Mouse (Mus musculus) embryonic facial prominence, embryonic 12.5 days (tissue): Measurements from ENCODE around the gene Sf1. TPM values are rescaled to one million over a fixed set of nuclear protein-coding genes. Genes with fewer than 3 reads are reported as not detected.
A peak's percentile ranks its signal among the peaks of the same experiment; 100 is the strongest.

Experiments
- ATAC-seq: fragments of 200-750 bp; cut with Nextera tagmentation; 2 replicates; pipeline ENCODE4 v1.8.0; 2017; ENCODE audit not compliant: insufficient number of reproducible peaks, insufficient read depth, low FRiP score, low TSS enrichment
- H3K27ac ChIP-seq: fragments of 300-500 bp; sonication (generic); 2 replicates; pipeline ENCODE4 v1.5.1; 2016; ENCODE audit warnings: mild to moderate bottlenecking
- H3K27me3 ChIP-seq: fragments of 300-500 bp; sonication (generic); 2 replicates; pipeline ENCODE4 v1.6.1; 2016; ENCODE audit warnings: mild to moderate bottlenecking, moderate library complexity
- H3K36me3 ChIP-seq: fragments of 300-500 bp; sonication (generic); 2 replicates; pipeline ENCODE4 v1.6.1; 2016; ENCODE audit warnings: mild to moderate bottlenecking
- H3K4me1 ChIP-seq: fragments of 300-500 bp; sonication (generic); 2 replicates; pipeline ENCODE4 v1.6.1; 2016
- H3K4me2 ChIP-seq: fragments of 300-500 bp; sonication (generic); replicated peaks from 2 replicates; pipeline ENCODE4 v1.6.1; 2016; ENCODE audit warnings: mild to moderate bottlenecking, moderate library complexity
- H3K4me3 ChIP-seq: fragments of 300-500 bp; sonication (generic); 2 replicates; pipeline ENCODE4 v1.5.1; 2016; ENCODE audit warnings: mild to moderate bottlenecking
- H3K9ac ChIP-seq: fragments of 300-500 bp; sonication (generic); 2 replicates; pipeline ENCODE4 v1.6.1; 2016; ENCODE audit warnings: mild to moderate bottlenecking, moderate library complexity
- H3K9me3 ChIP-seq: fragments of 300-500 bp; sonication (generic); 2 replicates; pipeline ENCODE4 v1.6.1; 2016; ENCODE audit warnings: mild to moderate bottlenecking, moderate library complexity
- WGBS: fragments of 180-500 bp; shearing (Covaris S2); methylation state at CpG from one replicate; pipeline ENCODE4 v1.1.7; 2016; 5-methylcytosine and 5-hydroxymethylcytosine counted together
- polyA plus RNA-seq: library from polyadenylated mRNA; unstranded; fragments of >200 nt; fragmentation: Nextera tagmentation; extraction: Ambion mirVana; gene quantifications from 2 replicates; pipeline ENCODE4 v1.2.1, GENCODE M21; 2016

Sf1 gene
- polyA plus RNA-seq, 1 experiment from 2014 or later, result 159 TPM

GRCm38 (mm10) chr19:6361291-6361690 lies 2.2 kb upstream of the Sf1 start:
- Histone ChIP-seq H3K36me3 (peaks cover 9% of the 10 kb centered on the region), H3K4me3 (no peak overlapping the region), H3K27me3 (no peaks in the 10 kb centered on the region), H3K27ac (no peak overlapping the region), H3K9me3 (no peaks in the 10 kb centered on the region), H3K4me2 (no peak overlapping the region), H3K4me1 (peaks cover 18% of the 10 kb centered on the region), H3K9ac (no peak overlapping the region)
- WGBS, result 92% methylated on average over 3 of the region's 3 CpGs
- ATAC-seq, result no peak

GRCm38 (mm10) chr19:6363091-6363410 lies 439 bp upstream of the Sf1 start:
- peak overlapping the region; percentile 92 for H3K4me3 ChIP-seq
- H3K27ac ChIP-seq, result peak overlapping the region; percentile 26; the same call in 1 of the 2 replicates
- peak overlapping the region; percentile 48 for H3K9ac ChIP-seq
- H3K36me3 ChIP-seq, result peaks cover 26% of the 10 kb centered on the region
- H3K4me2 ChIP-seq, result peak overlapping the region; percentile 74
- H3K9me3 ChIP-seq, result no peaks in the 10 kb centered on the region
- no peak for ATAC-seq
- peaks cover 18% of the 10 kb centered on the region for H3K4me1 ChIP-seq
- 2% methylated on average over 11 of the region's 11 CpGs for WGBS
- H3K27me3 ChIP-seq, result no peaks in the 10 kb centered on the region

- H3K4me1 ChIP-seq, result peaks cover 18% of the 10 kb centered on the region
- under 1% methylated on average over 55 of the region's 55 CpGs for WGBS
- H3K9me3 ChIP-seq, result no peaks in the 10 kb centered on the region
- peak overlapping the region; percentile 99 for H3K9ac ChIP-seq
- no peaks in the 10 kb centered on the region for H3K27me3 ChIP-seq
- H3K36me3 ChIP-seq, result peaks cover 38% of the 10 kb centered on the region
- ATAC-seq, result no peak
- H3K4me2 ChIP-seq, result peak overlapping the region; percentile 74
- H3K4me3 ChIP-seq, result peak overlapping the region; percentile 92
- peak overlapping the region; percentile 99 for H3K27ac ChIP-seq
Observed at GRCm38 (mm10) chr19:6364317-6364725, 831 bp downstream of the Sf1 start.

- WGBS, result 4% methylated on average over 2 of the region's 2 CpGs
- peak overlapping the region; percentile 92 for H3K4me3 ChIP-seq
- peaks cover 18% of the 10 kb centered on the region for H3K4me1 ChIP-seq
- no peaks in the 10 kb centered on the region for H3K9me3 ChIP-seq
- H3K27me3 ChIP-seq, result no peaks in the 10 kb centered on the region
- ATAC-seq, result no peak
- peak overlapping the region; percentile 74 for H3K4me2 ChIP-seq
- peaks cover 42% of the 10 kb centered on the region for H3K36me3 ChIP-seq
- H3K9ac ChIP-seq, result peak overlapping the region; percentile 99
- no peak overlapping the region for H3K27ac ChIP-seq
Observed at GRCm38 (mm10) chr19:6364842-6365241, 1.4 kb downstream of the Sf1 start.

GRCm38 (mm10) chr19:6370175-6370574 lies 6.7 kb downstream of the Sf1 start:
- no peak overlapping the region for H3K4me2 ChIP-seq
- H3K9ac ChIP-seq, result no peak overlapping the region
- peaks cover 7% of the 10 kb centered on the region for H3K4me1 ChIP-seq
- 88% methylated on average over 2 of the region's 2 CpGs for WGBS
- no peak overlapping the region for H3K27ac ChIP-seq
- no peak overlapping the region for H3K4me3 ChIP-seq
- H3K36me3 ChIP-seq, result peaks cover 93% of the 10 kb centered on the region
- ATAC-seq, result no peak
- H3K9me3 ChIP-seq, result no peaks in the 10 kb centered on the region
- no peaks in the 10 kb centered on the region for H3K27me3 ChIP-seq

- Histone ChIP-seq H3K27me3 (no peaks in the 10 kb centered on the region), H3K27ac (no peak overlapping the region), H3K4me2 (no peak overlapping the region), H3K9ac (no peak overlapping the region), H3K4me1 (no peaks in the 10 kb centered on the region), H3K9me3 (no peaks in the 10 kb centered on the region), H3K36me3 (peaks cover 96% of the 10 kb centered on the region), H3K4me3 (no peak overlapping the region)
- 94% methylated on average over 3 of the region's 3 CpGs for whole genome bisulfite sequencing
- ATAC-seq, result no peak
Observed at GRCm38 (mm10) chr19:6372433-6372832, 8.9 kb downstream of the Sf1 start.

GRCm38 (mm10) chr19:6373539-6374400 lies 10.3 kb downstream of the Sf1 start:
- no peaks in the 10 kb centered on the region for H3K27me3 ChIP-seq
- no peak overlapping the region for H3K9ac ChIP-seq
- no peak overlapping the region for H3K4me2 ChIP-seq
- H3K36me3 ChIP-seq, result peaks cover 96% of the 10 kb centered on the region
- no peak overlapping the region for H3K4me3 ChIP-seq
- H3K9me3 ChIP-seq, result no peaks in the 10 kb centered on the region
- H3K27ac ChIP-seq, result no peak overlapping the region
- 76% methylated on average over 12 of the region's 12 CpGs for WGBS
- no peaks in the 10 kb centered on the region for H3K4me1 ChIP-seq
- ATAC-seq, result no peak

- Histone ChIP-seq H3K4me2 (no peak overlapping the region), H3K4me1 (no peaks in the 10 kb centered on the region), H3K27ac (no peak overlapping the region), H3K4me3 (no peak overlapping the region), H3K9ac (no peak overlapping the region), H3K36me3 (peaks cover 95% of the 10 kb centered on the region), H3K9me3 (no peaks in the 10 kb centered on the region), H3K27me3 (no peaks in the 10 kb centered on the region)
- no peak for ATAC-seq
- WGBS, result 95% methylated on average over 10 of the region's 10 CpGs
Observed at GRCm38 (mm10) chr19:6374571-6374970, 11.1 kb downstream of the Sf1 start.

GRCm38 (mm10) chr19:6375423-6376254 lies 12.1 kb downstream of the Sf1 start:
- H3K36me3 ChIP-seq, result peaks cover 86% of the 10 kb centered on the region
- no peak overlapping the region for H3K4me3 ChIP-seq
- ATAC-seq, result no peak
- no peak overlapping the region for H3K9ac ChIP-seq
- 94% methylated on average over 35 of the region's 42 CpGs for WGBS
- no peak overlapping the region for H3K4me2 ChIP-seq
- H3K27me3 ChIP-seq, result no peaks in the 10 kb centered on the region
- no peaks in the 10 kb centered on the region for H3K4me1 ChIP-seq
- H3K27ac ChIP-seq, result no peak overlapping the region
- no peaks in the 10 kb centered on the region for H3K9me3 ChIP-seq

- ATAC-seq, result no peak
- Histone ChIP-seq H3K9ac (no peak overlapping the region), H3K9me3 (no peaks in the 10 kb centered on the region), H3K27ac (no peak overlapping the region), H3K4me1 (no peaks in the 10 kb centered on the region), H3K4me3 (no peak overlapping the region), H3K27me3 (no peaks in the 10 kb centered on the region), H3K4me2 (no peak overlapping the region), H3K36me3 (peaks cover 80% of the 10 kb centered on the region)
- 73% methylated on average over 14 of the region's 14 CpGs for WGBS
Observed at GRCm38 (mm10) chr19:6376255-6376564, 12.7 kb downstream of the Sf1 start.

- Histone ChIP-seq H3K4me2 (no peak overlapping the region), H3K27me3 (no peaks in the 10 kb centered on the region), H3K4me3 (no peak overlapping the region), H3K9me3 (no peaks in the 10 kb centered on the region), H3K4me1 (no peaks in the 10 kb centered on the region), H3K27ac (no peak overlapping the region), H3K36me3 (peaks cover 76% of the 10 kb centered on the region), H3K9ac (no peak overlapping the region)
- ATAC-seq, result no peak
- 86% methylated on average over 2 of the region's 2 CpGs for WGBS
Observed at GRCm38 (mm10) chr19:6376643-6377042, 13.2 kb downstream of the Sf1 start.
